9 mouse cellular contexts compared by ENCODE assay signal in the genomic region with DNA sequence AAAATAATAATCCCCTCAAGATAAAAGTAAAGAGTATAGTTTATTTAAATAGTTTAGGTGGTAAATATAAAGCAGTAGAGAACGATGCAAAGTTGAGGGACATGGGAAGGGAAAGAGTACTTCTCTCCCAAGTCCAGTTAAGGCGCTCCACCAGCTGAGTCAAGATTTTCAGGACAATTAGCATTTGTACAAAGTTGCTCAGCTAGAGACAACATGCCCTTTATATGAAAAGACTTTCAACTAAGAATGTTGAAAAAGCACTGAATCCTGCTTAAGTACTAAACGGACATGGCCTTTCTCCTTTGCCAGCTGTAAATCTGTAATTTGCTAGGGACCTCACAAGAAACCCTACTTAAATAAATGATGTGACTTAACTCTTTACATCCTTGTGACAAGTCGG. TPM values are rescaled to one million over a fixed set of nuclear protein-coding genes. Genes with fewer than 3 reads are reported as not detected.
DNase-seq lines count a peak whose midpoint lies in the region; ATAC-seq and TF ChIP-seq lines count a peak whose summit lies in the region.
"Had no signal": no experiment of that assay in that cellular context is flagged by ENCODE, and none has a peak within 500 bp of the region (broad histone marks: within the 10 kb centered on the region; RNA-seq: fewer than 3 reads in every experiment).

No protein-coding gene starts in this region.

- no peak overlapping the region for H3K27ac ChIP-seq in liver, adult 2 months (replicated peaks; ENCODE audit: insufficient read depth, low read depth, low read length)
- H3K27ac ChIP-seq in limb, embryonic 10.5 days = peak overlapping the region; percentile 95

- H3K9me3 ChIP-seq in limb, embryonic 10.5 days (replicated peaks) = no peaks in the 10 kb centered on the region

- no peak for ATAC-seq in CD4-positive, CD25-positive, alpha-beta regulatory T cell, adult 4 months

- no peak overlapping the region for H3K9ac ChIP-seq in liver, adult 2 months (ENCODE audit: low read depth, low read length)

- no peak for TF ChIP-seq CTCF in liver, adult 2 months (IDR thresholded peaks at IDR 0.05; ENCODE audit: low read depth, low read length)

- no peaks in the 10 kb centered on the region; the same call in 1 of the 2 replicates for H3K4me1 ChIP-seq in liver, adult 2 months (ENCODE audit: control insufficient read depth, insufficient read depth, low read length)
- H3K4me1 ChIP-seq in limb, embryonic 10.5 days = peaks cover 13% of the 10 kb centered on the region

- H3K4me3 ChIP-seq in liver, adult 2 months (ENCODE audit: insufficient read depth, low read depth, low read length) = no peak overlapping the region
- H3K4me3 ChIP-seq in limb, embryonic 10.5 days = peak overlapping the region; percentile 74

- no peaks in the 10 kb centered on the region for H3K79me2 ChIP-seq in liver, adult 2 months (ENCODE audit: control insufficient read depth, insufficient read depth, low read length)

- no peaks in the 10 kb centered on the region for H3K36me3 ChIP-seq in liver, adult 2 months (ENCODE audit: control insufficient read depth, insufficient read depth, low read length)
- H3K36me3 ChIP-seq in limb, embryonic 10.5 days = no peaks in the 10 kb centered on the region

- 56% methylated on average over 4 of the region's 4 CpGs for WGBS in liver, adult 2 months
- 59% methylated on average over 4 of the region's 4 CpGs for WGBS in limb, embryonic 10.5 days

- DNase-seq in liver, adult 2 months (ENCODE audit: extremely low read depth, low read depth, low spot score) = peak; percentile 9
- DNase-seq in liver = no peak
- peak; percentile 8 for DNase-seq in fibroblast of lung, adult 2 months (ENCODE audit: low read depth)
- DNase-seq in limb, embryonic 10.5 days (ENCODE audit: low spot score) = no peak
- peak; percentile 26 for DNase-seq in retina, embryonic 14.5 days (ENCODE audit: low spot score)
- DNase-seq in left cerebral cortex, adult 18-20 months (ENCODE audit: low spot score in 2 of 2) = no peak
- DNase-seq in gastrocnemius, postnatal 4 days (ENCODE audit: low spot score in 2 of 2) = no peak

- H3K27me3 ChIP-seq in liver, adult 2 months (ENCODE audit: control insufficient read depth, insufficient read depth, low read length) = no peaks in the 10 kb centered on the region
- peaks cover 6% of the 10 kb centered on the region; the same call in 1 of the 2 replicates for H3K27me3 ChIP-seq in limb, embryonic 10.5 days (ENCODE audit: low read depth, poor library complexity, severe bottlenecking)

- TF ChIP-seq POLR2A in liver, adult 2 months (IDR thresholded peaks at IDR 0.05; ENCODE audit: extremely low read depth, insufficient read depth, low read length) = no peak

RNA-seq across cellular contexts. Expression of a gene that starts 0.3 kb away (rescaled TPM):
- 2.5 and 2.9 TPM in 2 replicates for total RNA-seq in liver, adult 2 months (2014; rRNA removed)
- 2.2 and 3.0 TPM in 2 replicates for polyA plus RNA-seq in liver, adult 2 months (2012; rRNA removed)
- polyA plus RNA-seq in limb, embryonic 10.5 days (2016; fragmentation: Nextera tagmentation; extraction: Ambion mirVana) = 13.3 and 14.2 TPM in 2 replicates
- 10 to 100 TPM; 28.2 to 30.4 TPM for total RNA-seq in left cerebral cortex, adult 18-20 months (2021)
- 1 to 10 TPM; 7.2 to 7.5 TPM for polyA plus RNA-seq in CD4-positive, CD25-positive, alpha-beta regulatory T cell, adult 4 months (2017; shearing (Covaris generic))
- 1 to 10 TPM; 8.3 to 8.6 TPM for total RNA-seq in gastrocnemius, postnatal 4 days (2021)

RNA-seq across cellular contexts. Expression of a gene that starts 38.0 kb away (rescaled TPM):
- not detected in 2 replicates for total RNA-seq in liver, adult 2 months (2014; rRNA removed)
- polyA plus RNA-seq in liver, adult 2 months (2012; rRNA removed) = not detected in 2 replicates
- not detected in 2 replicates for polyA plus RNA-seq in limb, embryonic 10.5 days (2016; fragmentation: Nextera tagmentation; extraction: Ambion mirVana)
- not detected for total RNA-seq in left cerebral cortex, adult 18-20 months (2021)
- polyA plus RNA-seq in CD4-positive, CD25-positive, alpha-beta regulatory T cell, adult 4 months (2017; shearing (Covaris generic)) = not detected
- not detected for total RNA-seq in gastrocnemius, postnatal 4 days (2021)
- total RNA-seq: layer of hippocampus, adult 18-20 months had no signal

RNA-seq across cellular contexts. Expression of a gene that starts 53.4 kb away (rescaled TPM):
- total RNA-seq in liver, adult 2 months (2014; rRNA removed) = not detected in 2 replicates
- polyA plus RNA-seq in liver, adult 2 months (2012; rRNA removed) = 0.21 TPM in 1 of 2 replicates, not detected in the other
- 0.30 TPM in 1 of 2 replicates, not detected in the other for polyA plus RNA-seq in limb, embryonic 10.5 days (2016; fragmentation: Nextera tagmentation; extraction: Ambion mirVana)
- total RNA-seq in left cerebral cortex, adult 18-20 months (2021) = 100 to 1,000 TPM; 795 to 921 TPM
- not detected for polyA plus RNA-seq in CD4-positive, CD25-positive, alpha-beta regulatory T cell, adult 4 months (2017; shearing (Covaris generic))
- 10 to 100 TPM; 11.4 to 18.3 TPM for total RNA-seq in gastrocnemius, postnatal 4 days (2021)

Comparison
In these comparisons a context has a peak if more than half of its experiments do, and no peak if none do; other contexts are left out.
1. DNase-seq: peak in liver, adult 2 months (single experiment), fibroblast of lung, adult 2 months (single experiment) and retina, embryonic 14.5 days (single experiment); none in liver (single experiment), limb, embryonic 10.5 days (single experiment), left cerebral cortex, adult 18-20 months (0 of 2) and gastrocnemius, postnatal 4 days (0 of 2).
2. RNA of a gene that starts 53.4 kb away (total RNA-seq): 795 to 921 TPM in left cerebral cortex, adult 18-20 months; 11.4 to 18.3 TPM in gastrocnemius, postnatal 4 days and not detected in liver, adult 2 months; every median in the first group is over 10 times any median in the second.